Mouse (Mus musculus): ENCODE measurements around the gene Mipep. TPM values are rescaled to one million over a fixed set of nuclear protein-coding genes. Genes with fewer than 3 reads are reported as not detected.

Gene Mipep
- polyA plus RNA-seq, 1 experiment from 2014 or later: 33.2 TPM

GRCm38 (mm10) chr14:60851632-60852031, 67.3 kb downstream of the Mipep start:
- peaks cover 19% of the 10 kb centered on the region; the same call in 1 of the 2 replicates for H3K36me3 ChIP-seq (ENCODE audit: control insufficient read depth, insufficient read depth)
- no peak overlapping the region for H3K9ac ChIP-seq (ENCODE audit: low read length)
- no peak for ATAC-seq (replicated peaks; ENCODE audit: extremely low read depth, insufficient read depth, low FRiP score)
- peaks cover 6% of the 10 kb centered on the region for H3K4me1 ChIP-seq (ENCODE audit: control insufficient read depth, insufficient read depth, low read length)
- H3K4me3 ChIP-seq (ENCODE audit: low read length): no peak overlapping the region
- no peaks in the 10 kb centered on the region for H3K27me3 ChIP-seq (ENCODE audit: control insufficient read depth, insufficient read depth, low read length)
- no peaks in the 10 kb centered on the region for H3K9me3 ChIP-seq (replicated peaks; ENCODE audit: control insufficient read depth, low read length)
- H3K4me2 ChIP-seq (ENCODE audit: low read depth, low read length): no peak overlapping the region
- 91% methylated on average over 5 of the region's 5 CpGs for WGBS
- no peak overlapping the region for H3K27ac ChIP-seq (ENCODE audit: low read length)

DNA sequence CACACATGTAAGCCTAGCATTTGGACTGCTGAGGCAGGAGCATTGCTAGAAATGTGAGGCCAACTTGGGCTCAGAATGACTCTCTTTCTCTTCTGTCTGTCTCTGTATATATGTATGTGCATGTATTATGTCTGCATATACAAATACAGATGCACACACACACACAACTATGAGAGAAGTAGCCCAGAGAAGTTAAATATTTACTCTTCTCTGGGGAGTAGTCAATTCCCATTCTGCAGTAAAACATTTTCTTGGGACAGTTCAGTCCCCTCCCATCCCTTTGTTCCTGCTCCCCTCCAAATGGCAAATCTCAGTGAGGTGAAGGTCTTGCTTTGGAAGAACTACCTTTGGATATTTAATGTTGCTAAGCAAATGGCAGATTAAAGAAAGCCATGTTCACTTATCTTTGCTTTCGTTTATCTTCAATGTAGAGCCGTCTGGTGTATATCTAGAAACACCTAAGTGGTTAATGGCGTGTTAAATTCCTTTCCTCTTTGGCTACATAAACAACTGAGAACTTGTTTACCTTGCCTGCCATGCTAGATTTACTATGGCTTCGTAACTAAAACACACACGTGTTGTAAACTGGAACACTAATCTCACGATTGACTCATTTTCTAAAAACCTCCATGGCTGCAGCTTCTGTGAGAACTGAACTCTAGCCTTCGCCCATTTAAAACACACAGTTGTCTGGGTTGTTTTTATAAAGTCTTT, 72.0 kb downstream of the Mipep start:
- Histone ChIP-seq H3K4me2 (ENCODE audit: low read depth, low read length) (no peak overlapping the region), H3K4me1 (ENCODE audit: control insufficient read depth, insufficient read depth, low read length) (peaks cover 24% of the 10 kb centered on the region), H3K9me3 (replicated peaks; ENCODE audit: control insufficient read depth, low read length) (no peaks in the 10 kb centered on the region), H3K4me3 (ENCODE audit: low read length) (no peak overlapping the region), H3K36me3 (ENCODE audit: control insufficient read depth, insufficient read depth) (peaks cover 6% of the 10 kb centered on the region; the same call in 1 of the 2 replicates), H3K27ac (ENCODE audit: low read length) (peak overlapping the region; percentile 41; the same call in 1 of the 2 replicates), H3K9ac (ENCODE audit: low read length) (no peak overlapping the region), H3K27me3 (ENCODE audit: control insufficient read depth, insufficient read depth, low read length) (no peaks in the 10 kb centered on the region)
- peak; percentile 39; the same call in 1 of the 2 replicates for ATAC-seq (replicated peaks; ENCODE audit: extremely low read depth, insufficient read depth, low FRiP score)
- WGBS: 22% methylated on average over 7 of the region's 7 CpGs

DNA sequence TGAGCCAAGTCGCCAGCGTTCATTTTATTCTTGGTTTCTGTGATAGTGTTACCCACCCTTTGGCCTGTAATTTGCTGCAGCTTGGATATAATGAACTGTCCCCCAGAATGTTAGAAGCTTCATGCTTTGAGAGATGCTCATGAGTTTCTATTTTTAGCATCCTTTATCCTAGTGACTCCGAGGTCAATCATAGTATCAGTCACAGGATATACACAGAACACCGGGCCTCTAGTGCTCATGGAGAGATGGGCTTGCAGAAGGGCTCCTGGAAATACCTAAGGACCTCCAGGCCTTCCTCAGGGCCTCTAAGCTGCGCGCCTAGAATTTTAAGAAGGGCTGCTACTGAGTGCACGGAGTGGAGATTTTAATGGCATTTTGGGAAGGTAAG, 72.5 kb downstream of the Mipep start:
- H3K4me3 ChIP-seq (ENCODE audit: low read length): no peak overlapping the region
- H3K27ac ChIP-seq (ENCODE audit: low read length): peak overlapping the region; percentile 41; the same call in 1 of the 2 replicates
- no peak overlapping the region for H3K4me2 ChIP-seq (ENCODE audit: low read depth, low read length)
- H3K4me1 ChIP-seq (ENCODE audit: control insufficient read depth, insufficient read depth, low read length): peaks cover 24% of the 10 kb centered on the region
- H3K36me3 ChIP-seq (ENCODE audit: control insufficient read depth, insufficient read depth): peaks cover 2% of the 10 kb centered on the region; the same call in 1 of the 2 replicates
- 31% methylated on average over 7 of the region's 7 CpGs for WGBS
- H3K27me3 ChIP-seq (ENCODE audit: control insufficient read depth, insufficient read depth, low read length): no peaks in the 10 kb centered on the region
- H3K9me3 ChIP-seq (replicated peaks; ENCODE audit: control insufficient read depth, low read length): no peaks in the 10 kb centered on the region
- peak; percentile 52; the same call in 1 of the 2 replicates for ATAC-seq (replicated peaks; ENCODE audit: extremely low read depth, insufficient read depth, low FRiP score)
- no peak overlapping the region for H3K9ac ChIP-seq (ENCODE audit: low read length)

- 79% methylated on average over 3 of the region's 3 CpGs for WGBS
- no peak overlapping the region for H3K4me3 ChIP-seq (ENCODE audit: low read length)
- no peak overlapping the region for H3K9ac ChIP-seq (ENCODE audit: low read length)
- H3K9me3 ChIP-seq (replicated peaks; ENCODE audit: control insufficient read depth, low read length): no peaks in the 10 kb centered on the region
- H3K36me3 ChIP-seq (ENCODE audit: control insufficient read depth, insufficient read depth): 0 out of 2 replicates have a peak, but pooled peaks cover 6% of the 10 kb centered on the region
- no peak overlapping the region for H3K4me2 ChIP-seq (ENCODE audit: low read depth, low read length)
- ATAC-seq (replicated peaks; ENCODE audit: extremely low read depth, insufficient read depth, low FRiP score): no peak
- no peak overlapping the region for H3K27ac ChIP-seq (ENCODE audit: low read length)
- no peaks in the 10 kb centered on the region for H3K27me3 ChIP-seq (ENCODE audit: control insufficient read depth, insufficient read depth, low read length)
- peaks cover 6% of the 10 kb centered on the region for H3K4me1 ChIP-seq (ENCODE audit: control insufficient read depth, insufficient read depth, low read length)
Measured at GRCm38 (mm10) chr14:60863396-60863795, 79.0 kb downstream of the Mipep start.

DNA sequence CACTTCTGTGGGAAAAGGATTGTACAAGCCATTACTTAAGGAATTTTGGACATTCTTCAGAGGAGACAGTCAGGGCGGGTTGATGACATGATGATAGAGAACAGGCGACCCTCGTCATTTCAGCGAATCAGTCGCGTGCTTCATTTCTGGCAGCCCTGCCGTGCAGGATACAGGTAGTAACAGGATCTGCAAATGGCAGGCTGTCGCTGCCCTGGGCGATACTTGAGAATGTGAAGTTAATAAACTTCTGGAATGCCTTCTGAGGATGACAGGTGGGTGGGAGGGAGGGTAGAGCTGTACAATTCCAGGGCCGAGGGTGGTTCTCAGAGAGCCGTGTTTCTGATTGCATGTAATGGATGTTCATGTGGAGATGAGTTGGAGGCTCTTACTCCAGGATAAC, 82.0 kb downstream of the Mipep start:
- H3K9ac ChIP-seq (ENCODE audit: low read length): no peak overlapping the region
- no peaks in the 10 kb centered on the region for H3K9me3 ChIP-seq (replicated peaks; ENCODE audit: control insufficient read depth, low read length)
- no peaks in the 10 kb centered on the region for H3K27me3 ChIP-seq (ENCODE audit: control insufficient read depth, insufficient read depth, low read length)
- no peak overlapping the region for H3K27ac ChIP-seq (ENCODE audit: low read length)
- H3K4me3 ChIP-seq (ENCODE audit: low read length): no peak overlapping the region
- 0 out of 2 replicates have a peak, but pooled peaks cover 6% of the 10 kb centered on the region for H3K36me3 ChIP-seq (ENCODE audit: control insufficient read depth, insufficient read depth)
- no peaks in the 10 kb centered on the region for H3K4me1 ChIP-seq (ENCODE audit: control insufficient read depth, insufficient read depth, low read length)
- ATAC-seq (replicated peaks; ENCODE audit: extremely low read depth, insufficient read depth, low FRiP score): no peak
- no peak overlapping the region for H3K4me2 ChIP-seq (ENCODE audit: low read depth, low read length)
- 47% methylated on average over 11 of the region's 11 CpGs for WGBS

- Histone ChIP-seq H3K27ac (ENCODE audit: low read length) (no peak overlapping the region), H3K4me2 (ENCODE audit: low read depth, low read length) (no peak overlapping the region), H3K9ac (ENCODE audit: low read length) (no peak overlapping the region), H3K27me3 (ENCODE audit: control insufficient read depth, insufficient read depth, low read length) (no peaks in the 10 kb centered on the region), H3K36me3 (ENCODE audit: control insufficient read depth, insufficient read depth) (0 out of 2 replicates have a peak, but pooled peaks cover 6% of the 10 kb centered on the region), H3K4me3 (ENCODE audit: low read length) (no peak overlapping the region), H3K9me3 (replicated peaks; ENCODE audit: control insufficient read depth, low read length) (no peaks in the 10 kb centered on the region), H3K4me1 (ENCODE audit: control insufficient read depth, insufficient read depth, low read length) (no peaks in the 10 kb centered on the region)
- ATAC-seq (replicated peaks; ENCODE audit: extremely low read depth, insufficient read depth, low FRiP score): no peak
- 77% methylated on average over 9 of the region's 9 CpGs for WGBS
Measured at GRCm38 (mm10) chr14:60868325-60868724, 84.0 kb downstream of the Mipep start.

- 92% methylated on average over 8 of the region's 8 CpGs for WGBS
- H3K4me3 ChIP-seq (ENCODE audit: low read length): no peak overlapping the region
- no peaks in the 10 kb centered on the region for H3K27me3 ChIP-seq (ENCODE audit: control insufficient read depth, insufficient read depth, low read length)
- H3K9me3 ChIP-seq (replicated peaks; ENCODE audit: control insufficient read depth, low read length): no peaks in the 10 kb centered on the region; the same call in 1 of the 2 replicates
- no peak for ATAC-seq (replicated peaks; ENCODE audit: extremely low read depth, insufficient read depth, low FRiP score)
- no peak overlapping the region for H3K27ac ChIP-seq (ENCODE audit: low read length)
- H3K4me2 ChIP-seq (ENCODE audit: low read depth, low read length): no peak overlapping the region
- H3K36me3 ChIP-seq (ENCODE audit: control insufficient read depth, insufficient read depth): peaks cover 7% of the 10 kb centered on the region; the same call in 1 of the 2 replicates
- H3K9ac ChIP-seq (ENCODE audit: low read length): no peak overlapping the region
- H3K4me1 ChIP-seq (ENCODE audit: control insufficient read depth, insufficient read depth, low read length): no peaks in the 10 kb centered on the region
Measured at GRCm38 (mm10) chr14:60871831-60872230, 87.5 kb downstream of the Mipep start.

DNA sequence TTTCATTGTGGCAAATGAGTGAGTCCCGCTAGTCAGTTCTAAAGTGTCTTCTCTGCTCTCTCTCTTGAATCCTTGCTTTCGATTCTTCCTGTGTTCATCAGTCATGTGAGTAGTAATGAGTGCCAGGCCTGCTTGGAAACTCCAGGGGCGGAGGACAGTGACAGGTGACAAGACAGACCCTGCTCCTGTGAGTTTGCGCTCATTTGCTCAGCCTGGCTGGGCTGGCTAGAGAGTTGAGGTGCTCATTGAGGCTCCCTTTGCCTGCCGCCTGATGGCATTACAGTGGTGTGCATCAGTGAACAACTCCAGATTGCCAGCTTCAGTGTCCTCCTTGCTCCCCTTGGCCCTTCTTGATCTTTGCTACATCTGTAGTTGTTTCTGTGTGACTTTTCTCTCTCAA, 97.7 kb downstream of the Mipep start:
- no peak overlapping the region for H3K27ac ChIP-seq (ENCODE audit: low read length)
- no peak overlapping the region for H3K4me3 ChIP-seq (ENCODE audit: low read length)
- H3K27me3 ChIP-seq (ENCODE audit: control insufficient read depth, insufficient read depth, low read length): no peaks in the 10 kb centered on the region
- ATAC-seq (replicated peaks; ENCODE audit: extremely low read depth, insufficient read depth, low FRiP score): no peak
- 85% methylated on average over 5 of the region's 5 CpGs for WGBS
- peaks cover 8% of the 10 kb centered on the region for H3K9me3 ChIP-seq (replicated peaks; ENCODE audit: control insufficient read depth, low read length)
- peaks cover 7% of the 10 kb centered on the region for H3K36me3 ChIP-seq (ENCODE audit: control insufficient read depth, insufficient read depth)
- no peaks in the 10 kb centered on the region for H3K4me1 ChIP-seq (ENCODE audit: control insufficient read depth, insufficient read depth, low read length)
- no peak overlapping the region for H3K9ac ChIP-seq (ENCODE audit: low read length)
- H3K4me2 ChIP-seq (ENCODE audit: low read depth, low read length): no peak overlapping the region

DNA sequence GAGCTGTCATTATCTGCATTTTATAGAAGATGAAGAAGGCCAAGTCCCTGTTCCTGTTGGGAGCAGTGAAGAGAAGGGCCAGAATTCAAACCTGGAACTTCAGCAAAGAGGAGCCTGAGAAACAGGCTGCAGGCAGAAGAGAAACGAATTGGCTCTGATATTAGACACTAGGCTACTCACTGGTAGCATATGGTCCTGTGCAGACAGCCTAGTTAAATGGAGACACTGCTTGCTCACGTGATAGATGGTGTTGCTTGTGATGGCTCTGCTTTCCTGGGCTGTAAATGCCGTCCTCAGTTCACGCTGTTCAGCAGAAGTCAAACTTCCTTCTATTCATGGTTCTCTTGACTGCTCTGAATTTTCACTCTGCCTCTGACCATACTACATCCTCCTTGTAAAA, 98.3 kb downstream of the Mipep start:
- no peak overlapping the region for H3K4me3 ChIP-seq (ENCODE audit: low read length)
- 83% methylated on average over 4 of the region's 4 CpGs for WGBS
- no peaks in the 10 kb centered on the region for H3K4me1 ChIP-seq (ENCODE audit: control insufficient read depth, insufficient read depth, low read length)
- H3K9ac ChIP-seq (ENCODE audit: low read length): no peak overlapping the region
- no peak overlapping the region for H3K4me2 ChIP-seq (ENCODE audit: low read depth, low read length)
- H3K27ac ChIP-seq (ENCODE audit: low read length): no peak overlapping the region
- no peaks in the 10 kb centered on the region for H3K27me3 ChIP-seq (ENCODE audit: control insufficient read depth, insufficient read depth, low read length)
- ATAC-seq (replicated peaks; ENCODE audit: extremely low read depth, insufficient read depth, low FRiP score): no peak
- H3K9me3 ChIP-seq (replicated peaks; ENCODE audit: control insufficient read depth, low read length): peaks cover 8% of the 10 kb centered on the region
- peaks cover 7% of the 10 kb centered on the region for H3K36me3 ChIP-seq (ENCODE audit: control insufficient read depth, insufficient read depth)

Measured in heart, embryonic 16.5 days (tissue).